Comparison of ENCODE assay signal across 15 mouse cellular contexts in genomic region chr3:96403016-96403415, GRCm38 (mm10). TPM values are rescaled to one million over a fixed set of nuclear protein-coding genes. Genes with fewer than 3 reads are reported as not detected.
DNase-seq lines count a peak whose midpoint lies in the region; ATAC-seq and TF ChIP-seq lines count a peak whose summit lies in the region.
"Had no signal": no experiment of that assay in that cellular context is flagged by ENCODE, and none has a peak within 500 bp of the region (broad histone marks: within the 10 kb centered on the region; RNA-seq: fewer than 3 reads in every experiment).

No protein-coding gene starts in this region.

- no peaks in the 10 kb centered on the region for H3K36me3 ChIP-seq in kidney, adult 2 months (ENCODE audit: control insufficient read depth, insufficient read depth, low read length)
- H3K36me3 ChIP-seq in kidney, embryonic 14.5 days (ENCODE audit: control insufficient read depth, insufficient read depth, low read length): no peaks in the 10 kb centered on the region
- no peaks in the 10 kb centered on the region for H3K36me3 ChIP-seq in intestine, embryonic 16.5 days (ENCODE audit: control insufficient read depth, insufficient read depth, low read length)
- no peaks in the 10 kb centered on the region for H3K36me3 ChIP-seq in midbrain, embryonic 16.5 days (ENCODE audit: control insufficient read depth, insufficient read depth, low read length)
- H3K36me3 ChIP-seq: G1E; heart, embryonic 15.5 days had no signal

- H3K27me3 ChIP-seq in kidney, adult 2 months (replicated peaks; ENCODE audit: control insufficient read depth, insufficient read depth, low read length): peaks cover 7% of the 10 kb centered on the region
- H3K27me3 ChIP-seq in kidney, embryonic 14.5 days (ENCODE audit: control insufficient read depth, insufficient read depth, low read length): peaks cover 86% of the 10 kb centered on the region
- H3K27me3 ChIP-seq in intestine, embryonic 16.5 days (replicated peaks; ENCODE audit: control insufficient read depth, insufficient read depth, low read length): peaks cover 71% of the 10 kb centered on the region
- H3K27me3 ChIP-seq in midbrain, embryonic 16.5 days (ENCODE audit: control insufficient read depth, insufficient read depth, low read depth, low read length): peaks cover 77% of the 10 kb centered on the region

- H3K4me3 ChIP-seq in kidney, adult 2 months (ENCODE audit: insufficient read depth, low read depth, low read length): no peak overlapping the region
- H3K4me3 ChIP-seq in kidney, embryonic 14.5 days (ENCODE audit: low read length): no peak overlapping the region
- H3K4me3 ChIP-seq in intestine, embryonic 16.5 days (ENCODE audit: low read length): no peak overlapping the region
- H3K4me3 ChIP-seq in midbrain, embryonic 16.5 days (ENCODE audit: low read depth, low read length): no peak overlapping the region
- H3K4me3 ChIP-seq: erythroblast, embryonic 14.5 days; heart, embryonic 15.5 days had no signal

- H3K4me1 ChIP-seq in kidney, adult 2 months (ENCODE audit: control insufficient read depth, insufficient read depth, low read length): no peaks in the 10 kb centered on the region
- H3K4me1 ChIP-seq in kidney, embryonic 14.5 days (ENCODE audit: control insufficient read depth, insufficient read depth, low read length): no peaks in the 10 kb centered on the region
- H3K4me1 ChIP-seq in intestine, embryonic 16.5 days (ENCODE audit: control insufficient read depth, insufficient read depth, low read length): peaks cover 9% of the 10 kb centered on the region; the same call in 1 of the 2 replicates
- H3K4me1 ChIP-seq in midbrain, embryonic 16.5 days (ENCODE audit: control insufficient read depth, insufficient read depth, low read length): no peaks in the 10 kb centered on the region

- no peak overlapping the region for H3K4me2 ChIP-seq in kidney, embryonic 14.5 days (replicated peaks; ENCODE audit: low read depth, low read length)
- no peak overlapping the region for H3K4me2 ChIP-seq in intestine, embryonic 16.5 days (ENCODE audit: low read depth, low read length)
- no peak overlapping the region for H3K4me2 ChIP-seq in midbrain, embryonic 16.5 days (ENCODE audit: low read length)
- H3K4me2 ChIP-seq: heart, embryonic 15.5 days had no signal

- H3K27ac ChIP-seq in kidney, adult 2 months (ENCODE audit: insufficient read depth, low read depth, low read length): no peak overlapping the region
- no peak overlapping the region for H3K27ac ChIP-seq in kidney, embryonic 14.5 days (ENCODE audit: low read depth, low read length)
- H3K27ac ChIP-seq in intestine, embryonic 16.5 days (ENCODE audit: low read length): no peak overlapping the region
- no peak overlapping the region for H3K27ac ChIP-seq in midbrain, embryonic 16.5 days (ENCODE audit: low read length)
- H3K27ac ChIP-seq: heart, embryonic 15.5 days had no signal

- no peak for ATAC-seq in kidney, embryonic 14.5 days (ENCODE audit: low FRiP score, low TSS enrichment)
- ATAC-seq in intestine, embryonic 16.5 days: 0 out of 2 replicates have a peak, but pooled peaks have one; percentile 14
- ATAC-seq in midbrain, embryonic 16.5 days: no peak

- no peak for TF ChIP-seq POLR2A in kidney, adult 2 months (IDR thresholded peaks at IDR 0.05; ENCODE audit: low read depth, low read length)

- H3K9ac ChIP-seq in kidney, embryonic 14.5 days (ENCODE audit: low read depth, low read length): no peak overlapping the region
- H3K9ac ChIP-seq in intestine, embryonic 16.5 days (ENCODE audit: low read depth, low read length): no peak overlapping the region
- no peak overlapping the region for H3K9ac ChIP-seq in midbrain, embryonic 16.5 days (ENCODE audit: low read depth, low read length)
- H3K9ac ChIP-seq: heart, embryonic 15.5 days had no signal

- 36% methylated on average over 1 of the region's 1 CpGs for WGBS in kidney, adult 2 months
- WGBS in kidney, embryonic 14.5 days: 4% methylated on average over 1 of the region's 1 CpGs
- 24% methylated on average over 1 of the region's 1 CpGs for WGBS in intestine, embryonic 16.5 days
- WGBS in midbrain, embryonic 16.5 days: 20% methylated on average over 1 of the region's 1 CpGs

- no peaks in the 10 kb centered on the region; the same call in 1 of the 2 replicates for H3K9me3 ChIP-seq in kidney, embryonic 14.5 days (ENCODE audit: control insufficient read depth, low read length)
- H3K9me3 ChIP-seq in intestine, embryonic 16.5 days (ENCODE audit: control insufficient read depth, low read length): no peaks in the 10 kb centered on the region
- H3K9me3 ChIP-seq in midbrain, embryonic 16.5 days (replicated peaks; ENCODE audit: control insufficient read depth, low read length, poor library complexity, severe bottlenecking): no peaks in the 10 kb centered on the region
- H3K9me3 ChIP-seq: G1E; heart, embryonic 15.5 days had no signal

- TF ChIP-seq CTCF in kidney, adult 2 months (conservative IDR thresholded peaks at IDR 0.05; ENCODE audit: insufficient read depth, insufficient read length, low read depth, low read length): peak; percentile 31; the same call in 1 of the 2 replicates

- no peak for DNase-seq in kidney, adult 2 months
- DNase-seq in thymus, postnatal 25 days: peak; percentile 14
- no peak for DNase-seq in thymus, postnatal 36 days
- no peak for DNase-seq in adrenal gland, adult 8-10 months
- DNase-seq in urinary bladder, postnatal 10 days (ENCODE audit: low spot score): no peak
- DNase-seq: layer of hippocampus, postnatal 36 days; lung, adult 18-20 months had no signal

RNA-seq across cellular contexts. Expression of gene BC107364, which starts 49.1 kb away (rescaled TPM):
- polyA plus RNA-seq in kidney, adult 2 months (2012; rRNA removed): 0.08 and 0.14 TPM in 2 replicates
- 0.20 TPM in 1 of 2 replicates, not detected in the other for polyA plus RNA-seq in kidney, embryonic 14.5 days (2014; fragmentation: Nextera tagmentation; extraction: Ambion mirVana)
- 0.12 and 0.21 TPM in 2 replicates for polyA plus RNA-seq in intestine, embryonic 16.5 days (2015; fragmentation: Nextera tagmentation; extraction: Ambion mirVana)
- total RNA-seq in adrenal gland, adult 8-10 months (2022): not detected
- not detected in 2 replicates for polyA plus RNA-seq in midbrain, embryonic 16.5 days (2015; fragmentation: Nextera tagmentation; extraction: Ambion mirVana)
- total RNA-seq: gastrocnemius, adult 18-20 months; layer of hippocampus, postnatal 36 days had no signal
- polyA plus RNA-seq: erythroblast, embryonic 14.5 days; G1E; spleen, adult 2 months had no signal
